ENCODE assay signal across 19 mouse cellular contexts in genomic region chr12:56261471-56261870, GRCm38 (mm10).
DNase-seq lines count a peak whose midpoint lies in the region; ATAC-seq lines count a peak whose summit lies in the region.
"Had no signal": no experiment of that assay in that cellular context is flagged by ENCODE, and none has a peak within 500 bp of the region (broad histone marks: within the 10 kb centered on the region; RNA-seq: fewer than 3 reads in every experiment).

No protein-coding gene starts in this region.

- H3K36me3 ChIP-seq in lung, embryonic 16.5 days (ENCODE audit: control insufficient read depth, insufficient read depth, low read length): no peaks in the 10 kb centered on the region
- H3K36me3 ChIP-seq: embryonic facial prominence, embryonic 10.5 days; embryonic facial prominence, embryonic 12.5 days; forebrain, embryonic 15.5 days had no signal

- H3K27ac ChIP-seq in lung, embryonic 16.5 days (ENCODE audit: low read length): peak overlapping the region; percentile 28; the same call in 1 of the 2 replicates
- H3K27ac ChIP-seq: embryonic facial prominence, embryonic 10.5 days; embryonic facial prominence, embryonic 12.5 days; forebrain, embryonic 13.5 days; forebrain, embryonic 15.5 days had no signal

- no peak overlapping the region for H3K4me3 ChIP-seq in lung, embryonic 16.5 days (ENCODE audit: low read length)
- H3K4me3 ChIP-seq: embryonic facial prominence, embryonic 10.5 days; embryonic facial prominence, embryonic 12.5 days; forebrain, embryonic 13.5 days; forebrain, embryonic 15.5 days had no signal

- no peak for ATAC-seq in lung, embryonic 16.5 days (ENCODE audit: low read depth)
- ATAC-seq: forebrain, embryonic 13.5 days; forebrain, embryonic 15.5 days; forebrain, postnatal 0 days had no signal

- peaks cover 3% of the 10 kb centered on the region; the same call in 1 of the 2 replicates for H3K4me1 ChIP-seq in lung, embryonic 16.5 days (replicated peaks; ENCODE audit: control insufficient read depth, insufficient read depth, low read length)
- H3K4me1 ChIP-seq: embryonic facial prominence, embryonic 10.5 days; embryonic facial prominence, embryonic 12.5 days had no signal

- H3K9ac ChIP-seq in lung, embryonic 16.5 days (ENCODE audit: low read length): no peak overlapping the region
- H3K9ac ChIP-seq: embryonic facial prominence, embryonic 12.5 days; forebrain, embryonic 13.5 days; forebrain, embryonic 15.5 days; forebrain, postnatal 0 days had no signal

- no peaks in the 10 kb centered on the region for H3K9me3 ChIP-seq in lung, embryonic 16.5 days (ENCODE audit: control insufficient read depth, low read length)
- H3K9me3 ChIP-seq: embryonic facial prominence, embryonic 10.5 days; embryonic facial prominence, embryonic 12.5 days; forebrain, embryonic 13.5 days; forebrain, embryonic 15.5 days had no signal

- no peak for DNase-seq in lung, postnatal 25 days (ENCODE audit: low spot score)
- DNase-seq in MEL-GATA-1-ER (ENCODE audit: extremely low read depth, low read depth): peak; percentile 41
- peak; percentile 4 for DNase-seq in c-Kit-positive CD71-positive TER-119-negative erythroid progenitor cells, embryonic 14.5 days (ENCODE audit: low read depth)
- DNase-seq in ovary, postnatal 36 days (ENCODE audit: low spot score): no peak
- DNase-seq in adrenal gland, postnatal 10 days: no peak
- no peak for DNase-seq in adrenal gland, adult (ENCODE audit: inconsistent age in 2 of 2, low spot score in 1 of 2)
- DNase-seq: adrenal gland, adult 8-10 months; adrenal gland, postnatal 25 days; cerebellum, adult 11-12 months; cerebellum, adult 2 months; cerebellum, adult 9-10 months; cerebellum, postnatal 10 days; cerebellum, postnatal 25 days; forebrain, postnatal 0 days had no signal

- no peak overlapping the region for H3K4me2 ChIP-seq in lung, embryonic 16.5 days (ENCODE audit: low read depth, low read length)
- H3K4me2 ChIP-seq: embryonic facial prominence, embryonic 12.5 days; forebrain, embryonic 13.5 days; forebrain, embryonic 15.5 days had no signal

- 36% methylated on average over 4 of the region's 4 CpGs for WGBS in lung, embryonic 16.5 days

- no peaks in the 10 kb centered on the region for H3K27me3 ChIP-seq in lung, embryonic 16.5 days (ENCODE audit: control insufficient read depth, insufficient read depth, low read depth, low read length)
- H3K27me3 ChIP-seq: embryonic facial prominence, embryonic 12.5 days; forebrain, embryonic 13.5 days; forebrain, embryonic 15.5 days had no signal

Comparison
In these comparisons a context has a peak if more than half of its experiments do, and no peak if none do; other contexts are left out.
1. DNase-seq: peak in MEL-GATA-1-ER (single experiment) and c-Kit-positive CD71-positive TER-119-negative erythroid progenitor cells, embryonic 14.5 days (single experiment); none in lung, postnatal 25 days (single experiment), ovary, postnatal 36 days (single experiment), adrenal gland, postnatal 10 days (single experiment) and adrenal gland, adult (0 of 2).